Mouse (Mus musculus) layer of hippocampus, adult 18-20 months (tissue): Measurements from ENCODE around the gene Ubxn10. TPM values are rescaled to one million over a fixed set of nuclear protein-coding genes. Genes with fewer than 3 reads are reported as not detected.
A peak's percentile ranks its signal among the peaks of the same experiment; 100 is the strongest.

ENCODE experiments used
- DNase-seq, 2 experiments: peaks; one replicate each; pipeline ENCODE4 v3.0.0; 2022; ENCODE audit warnings: low spot score in 2 of 2
- total RNA-seq, 2 experiments: library from RNA; stranded (reverse); gene quantifications; 2 replicates each; pipeline ENCODE4 v1.2.3; 2021

Gene Ubxn10
- total RNA-seq, 2 experiments from 2014 or later = 1.0 to 2.3 TPM

- DNase-seq = no peak
Observed at GRCm38 (mm10) chr4:138734863-138735262, 2.1 kb downstream of the Ubxn10 start.

- DNase-seq = no peak
Observed at GRCm38 (mm10) chr4:138734105-138734504, 2.9 kb downstream of the Ubxn10 start.

DNA sequence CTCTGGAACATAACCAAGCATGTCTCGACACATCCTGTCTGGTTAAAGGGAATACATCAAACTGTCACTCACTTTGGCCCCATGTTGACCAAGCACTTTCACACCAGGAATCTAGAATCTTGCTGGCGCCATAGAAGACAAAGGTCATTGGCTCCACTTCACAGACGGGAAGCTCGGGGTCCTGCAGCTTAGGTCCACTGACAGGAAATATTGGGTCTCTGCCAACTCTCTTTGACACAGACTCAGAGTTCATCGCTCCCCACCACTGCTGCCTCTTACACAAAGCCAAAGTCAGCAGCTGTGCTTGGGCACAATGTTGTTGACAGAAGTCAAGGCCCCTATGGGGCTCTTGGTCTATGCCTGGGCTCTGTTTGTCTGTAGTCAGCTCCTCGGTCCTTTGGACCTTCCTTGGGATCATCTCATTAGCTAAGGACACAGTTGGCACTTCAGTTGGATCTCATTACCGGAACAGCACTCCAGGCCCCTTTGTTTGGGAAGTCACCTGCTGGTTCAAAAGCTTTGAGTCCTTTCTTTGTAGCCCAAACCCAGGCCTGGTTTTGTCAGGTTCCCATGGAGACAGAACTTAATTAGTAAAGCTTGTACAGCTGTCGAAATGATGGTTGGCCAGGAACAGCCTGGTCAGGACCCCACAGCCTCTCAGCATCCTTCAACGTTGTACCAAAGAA is 7.8 kb downstream of the Ubxn10 start:
- DNase-seq = no peak

GRCm38 (mm10) chr4:138725751-138726150 is 11.2 kb downstream of the Ubxn10 start:
- no peak for DNase-seq

DNA sequence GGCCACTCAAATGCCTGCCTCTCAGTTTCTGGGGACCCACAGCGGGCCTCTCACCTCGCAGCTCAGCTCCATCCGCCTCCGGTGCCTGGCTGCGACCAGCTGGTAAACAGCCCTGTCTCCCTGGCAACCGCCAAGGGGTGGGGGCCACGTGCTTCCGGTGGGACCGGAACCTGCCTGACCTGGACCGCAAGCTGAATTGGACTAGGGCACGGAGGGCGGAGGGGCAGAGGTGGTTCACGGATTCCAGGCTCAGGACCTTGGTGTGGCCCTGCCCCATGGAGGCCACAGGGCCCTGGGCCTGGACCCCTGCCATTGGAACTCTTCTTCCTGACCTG is 11.9 kb downstream of the Ubxn10 start:
- peak in 1 of 2 experiments; percentile 49 for DNase-seq

GRCm38 (mm10) chr4:138724354-138725126 is 12.4 kb downstream of the Ubxn10 start, which contains the start of gene Pla2g2c:
Pla2g2c (plus strand) TSS chr4:138724792.
- DNase-seq = peak; percentile 53 to 83

GRCm38 (mm10) chr4:138723493-138724281 is 13.3 kb downstream of the Ubxn10 start:
- DNase-seq = peak in 1 of 2 experiments; percentile 72

DNA sequence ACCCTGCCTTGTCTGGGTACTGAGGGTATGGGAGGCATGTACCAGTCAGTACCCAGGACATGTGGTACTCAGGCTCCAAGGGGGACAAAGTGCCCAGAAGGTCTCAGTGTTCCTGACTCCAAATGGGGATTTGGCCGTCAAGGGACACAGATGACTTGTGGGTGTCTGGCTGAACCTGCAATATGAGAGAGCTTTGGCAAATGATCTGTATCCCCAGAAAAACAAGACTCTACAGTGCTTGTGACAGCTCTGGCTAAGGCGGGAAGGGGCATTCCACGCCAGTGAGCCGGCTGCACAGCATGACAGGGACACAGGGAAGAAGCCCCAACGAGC is 17.7 kb downstream of the Ubxn10 start:
- peak; percentile 39 to 73 for DNase-seq

DNA sequence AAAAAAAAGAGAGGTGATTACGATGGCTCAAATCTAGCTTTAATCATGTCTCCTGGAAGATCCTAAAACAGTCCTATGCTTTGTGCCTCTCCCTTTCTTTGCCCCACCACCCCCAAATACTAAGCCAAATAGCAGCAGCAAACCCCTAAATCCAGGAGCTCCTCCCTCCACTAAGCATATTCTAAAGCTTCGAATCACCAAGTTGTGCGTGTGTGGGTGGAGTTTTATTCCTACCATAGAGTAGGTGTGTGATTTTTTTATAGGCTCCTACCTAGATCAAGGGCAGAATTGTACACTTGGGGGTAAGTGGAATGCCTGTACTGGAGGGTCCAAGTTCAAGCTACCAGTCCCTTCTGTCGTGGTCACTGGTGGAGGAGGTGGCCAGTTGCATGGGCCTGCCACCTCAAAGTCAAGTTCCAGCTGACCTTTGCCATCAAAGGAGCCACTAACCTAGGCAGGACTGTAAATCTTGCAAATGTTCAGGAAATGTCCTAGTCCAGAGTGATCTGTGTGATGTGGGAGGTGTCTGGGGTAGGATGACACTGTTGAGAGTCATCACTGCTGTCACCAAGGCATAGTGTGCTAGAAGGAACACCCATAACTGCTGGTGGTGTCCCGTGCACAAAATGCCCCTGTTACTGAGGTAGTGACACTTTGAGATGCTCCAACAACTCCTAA is 18.2 kb downstream of the Ubxn10 start:
- DNase-seq = no peak

- no peak for DNase-seq
Observed at GRCm38 (mm10) chr4:138716697-138717096, 20.3 kb downstream of the Ubxn10 start.

DNA sequence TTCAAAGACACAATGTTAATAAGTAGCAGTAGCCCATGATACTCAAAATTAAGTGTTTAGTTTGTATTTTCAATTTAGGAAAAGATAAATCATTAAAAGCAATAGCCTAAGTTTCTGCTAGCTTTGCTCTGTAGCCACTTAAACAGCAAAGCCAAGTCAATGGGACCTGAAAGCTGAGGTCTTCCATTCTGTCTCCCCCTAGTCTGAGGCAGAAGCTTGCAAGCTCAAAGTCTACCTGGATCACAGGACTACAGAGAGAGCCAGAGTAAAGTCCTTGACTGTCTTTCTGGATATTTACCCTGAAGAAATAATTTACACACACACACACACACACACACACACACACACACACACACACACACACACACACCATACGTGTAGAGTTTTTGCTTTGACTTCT is 22.8 kb downstream of the Ubxn10 start:
- no peak for DNase-seq

- peak in 1 of 2 experiments; percentile 47 for DNase-seq
Observed at GRCm38 (mm10) chr4:138712621-138713020, 24.3 kb downstream of the Ubxn10 start.

DNA sequence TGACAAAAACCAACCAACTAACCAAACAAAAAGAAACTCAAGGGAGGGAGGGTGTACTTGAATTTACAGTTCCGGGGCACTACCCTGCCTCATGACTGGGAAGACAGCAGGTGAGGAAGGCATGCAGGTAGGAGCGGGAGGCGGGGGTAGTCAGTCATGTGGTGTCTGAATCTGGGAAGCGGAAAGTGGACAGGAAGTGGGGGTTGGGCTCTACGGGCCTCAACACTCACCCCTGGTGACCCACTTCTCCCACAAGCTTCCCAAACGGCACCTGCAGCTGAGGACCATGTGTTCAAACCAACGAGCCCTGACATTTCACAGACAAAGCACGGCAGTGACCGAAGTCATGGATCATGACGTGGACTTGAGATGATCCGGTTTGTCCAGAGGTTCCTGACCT is 24.9 kb downstream of the Ubxn10 start:
- no peak for DNase-seq

- DNase-seq = no peak
Observed at GRCm38 (mm10) chr4:138711051-138711820, 25.7 kb downstream of the Ubxn10 start.

GRCm38 (mm10) chr4:138710633-138711032 is 26.3 kb downstream of the Ubxn10 start:
- DNase-seq = peak in 1 of 2 experiments; percentile 81

- DNase-seq = no peak
Observed at GRCm38 (mm10) chr4:138709944-138710343, 27.0 kb downstream of the Ubxn10 start.

DNA sequence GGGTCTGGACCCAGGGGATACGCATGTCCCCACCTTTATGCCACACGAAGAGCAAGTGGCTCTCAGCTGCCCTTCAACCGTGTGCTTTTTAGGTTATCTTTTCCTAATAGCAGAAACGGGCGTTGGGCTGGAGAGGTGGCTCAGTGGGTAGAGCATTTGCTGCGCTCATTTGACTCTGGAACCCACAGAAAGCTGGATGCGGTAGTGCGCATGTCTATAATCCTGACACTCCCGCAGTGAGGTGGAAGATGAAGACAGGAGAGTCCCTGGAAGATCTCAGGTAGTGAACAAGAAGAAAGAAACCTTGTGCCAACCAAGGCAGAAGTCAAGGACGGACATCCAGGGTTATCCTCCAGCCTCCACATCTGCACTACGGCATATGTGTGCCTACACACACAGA is 27.7 kb downstream of the Ubxn10 start:
- DNase-seq = no peak

- DNase-seq = peak in 1 of 2 experiments; percentile 68
Observed at GRCm38 (mm10) chr4:138708636-138709035, 28.3 kb downstream of the Ubxn10 start.

DNA sequence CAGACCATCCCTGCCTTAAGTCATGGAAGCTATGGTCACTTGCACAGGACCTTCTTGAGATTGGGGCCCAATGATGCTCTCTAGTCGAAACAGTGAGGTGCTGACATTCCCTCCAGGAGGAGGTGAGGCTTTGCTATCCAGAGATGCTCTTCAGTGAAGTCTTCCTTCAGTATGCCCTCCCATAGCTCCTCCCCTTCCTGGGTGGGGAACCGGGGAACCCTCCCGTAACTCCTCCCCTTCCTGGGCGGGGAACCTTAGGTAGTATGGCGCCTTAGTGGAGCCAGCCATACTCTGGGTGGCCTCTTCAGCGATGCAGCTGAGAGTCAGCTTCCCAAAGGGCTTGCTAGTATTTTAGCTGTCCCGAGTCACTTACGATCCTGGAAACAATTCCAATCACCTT is 30.3 kb downstream of the Ubxn10 start:
- DNase-seq = no peak

DNA sequence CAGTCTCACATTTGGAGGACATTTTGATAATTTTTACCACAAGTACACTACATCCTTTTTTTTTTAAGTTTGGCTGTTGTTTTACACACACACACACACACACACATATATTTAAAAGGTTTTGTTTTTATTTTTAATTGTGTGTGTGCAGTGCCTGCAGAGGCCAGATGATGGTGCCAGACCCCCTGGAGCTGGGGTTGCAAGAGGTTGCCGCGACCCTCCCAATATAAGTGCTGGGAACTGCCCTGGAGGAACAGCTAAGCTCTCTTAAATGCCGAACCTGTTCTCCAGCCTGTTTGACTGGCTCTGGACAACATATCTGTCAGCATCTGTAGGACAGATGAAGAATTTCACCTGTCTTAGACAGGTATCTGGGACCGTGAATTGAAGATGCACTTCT is 32.8 kb downstream of the Ubxn10 start:
- no peak for DNase-seq

- no peak for DNase-seq
Observed at GRCm38 (mm10) chr4:138703591-138703990, 33.4 kb downstream of the Ubxn10 start.
